Mouse (Mus musculus): ENCODE measurements at regions not wholly inside any gene's neighbourhood (a gene's known extent, or its start where the extent isn't known, plus 50 kb on each side); places are given as distances from the start of the nearest gene placed in this dataset.
"Not testable (repeated sequence)": the region's sequence is repeated elsewhere in the genome, so short reads cannot be mapped to it uniquely, and the experiment has no call there.

- no peak for DNase-seq
These were observed 785.6 kb upstream of the Sox9 start for GRCm38 (mm10) chr11:111996395-111996794.

- DNase-seq = not testable (repeated sequence)
These were observed 771.2 kb upstream of the Sox9 start for GRCm38 (mm10) chr11:112010848-112011247.

- DNase-seq = no peak
These were observed 764.1 kb upstream of the Sox9 start for GRCm38 (mm10) chr11:112017906-112018305.

- no peak for DNase-seq
These were observed 754.0 kb upstream of the Sox9 start for GRCm38 (mm10) chr11:112028031-112028430.

- no peak for DNase-seq
These were observed 743.3 kb upstream of the Sox9 start for GRCm38 (mm10) chr11:112038741-112039140.

- no peak for DNase-seq
These were observed 737.6 kb upstream of the Sox9 start for GRCm38 (mm10) chr11:112044455-112044854.

- no peak for DNase-seq
These were observed 736.7 kb upstream of the Sox9 start for GRCm38 (mm10) chr11:112045353-112045752.

GRCm38 (mm10) chr11:112050362-112050761 is 731.7 kb upstream of the Sox9 start:
- DNase-seq = no peak

GRCm38 (mm10) chr11:112055591-112055990 is 726.4 kb upstream of the Sox9 start:
- DNase-seq = no peak

- peak; percentile 14 for DNase-seq
These were observed 714.8 kb upstream of the Sox9 start for GRCm38 (mm10) chr11:112067176-112067575.

GRCm38 (mm10) chr11:112068821-112069220 is 713.2 kb upstream of the Sox9 start:
- DNase-seq = no peak

GRCm38 (mm10) chr11:112071571-112071970 is 710.5 kb upstream of the Sox9 start:
- DNase-seq = no peak

- DNase-seq = no peak
These were observed 700.6 kb upstream of the Sox9 start for GRCm38 (mm10) chr11:112081386-112081785.

- no peak for DNase-seq
These were observed 699.0 kb upstream of the Sox9 start for GRCm38 (mm10) chr11:112083019-112083418.

GRCm38 (mm10) chr11:112092168-112092567 is 689.9 kb upstream of the Sox9 start:
- no peak for DNase-seq

- no peak for DNase-seq
These were observed 687.0 kb upstream of the Sox9 start for GRCm38 (mm10) chr11:112095009-112095408.

- no peak for DNase-seq
These were observed 683.9 kb upstream of the Sox9 start for GRCm38 (mm10) chr11:112098161-112098560.

- no peak for DNase-seq
These were observed 678.8 kb upstream of the Sox9 start for GRCm38 (mm10) chr11:112103252-112103651.

GRCm38 (mm10) chr11:112106891-112107290 is 675.1 kb upstream of the Sox9 start:
- DNase-seq = no peak

GRCm38 (mm10) chr11:112107314-112107713 is 674.7 kb upstream of the Sox9 start:
- no peak for DNase-seq

GRCm38 (mm10) chr11:112121026-112121425 is 661.0 kb upstream of the Sox9 start:
- DNase-seq = no peak

GRCm38 (mm10) chr11:112121831-112122230 is 660.2 kb upstream of the Sox9 start:
- DNase-seq = no peak

- no peak for DNase-seq
These were observed 656.6 kb upstream of the Sox9 start for GRCm38 (mm10) chr11:112125249-112125933.

- DNase-seq = no peak
These were observed 651.9 kb upstream of the Sox9 start for GRCm38 (mm10) chr11:112130090-112130489.

- DNase-seq = no peak
These were observed 644.5 kb upstream of the Sox9 start for GRCm38 (mm10) chr11:112137401-112138020.

Measured in thymus, postnatal 4 days (tissue).